Mouse (Mus musculus) layer of hippocampus, adult 9-11 months (tissue): ENCODE data around the gene Ddah2.
"Not testable (repeated sequence)": the region's sequence is repeated elsewhere in the genome, so short reads cannot be mapped to it uniquely, and the experiment has no call there.

Experiments
- DNase-seq: peaks from one replicate; pipeline ENCODE4 v3.0.0; 2022

The Ddah2 gene

DNA sequence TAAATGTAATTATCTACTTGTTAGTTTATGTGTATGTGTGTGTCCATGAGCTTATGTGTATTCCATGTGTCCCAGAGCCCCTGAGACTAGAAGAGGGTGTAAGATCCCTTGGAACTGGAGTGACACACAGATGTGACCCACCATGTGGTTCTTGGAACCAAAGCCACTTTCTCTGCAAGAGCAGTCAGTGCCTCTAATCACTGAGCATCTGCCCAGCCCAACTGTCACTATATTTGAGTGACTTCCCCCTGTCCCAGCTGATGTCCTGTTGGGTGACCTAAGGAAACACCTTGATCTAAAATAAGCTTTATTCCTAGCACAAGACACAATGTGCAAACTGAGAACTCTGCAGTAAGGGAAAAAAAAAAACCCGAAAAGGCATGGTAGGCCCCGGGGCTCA is 30.5 kb upstream of the Ddah2 start:
- DNase-seq: no peak

DNA sequence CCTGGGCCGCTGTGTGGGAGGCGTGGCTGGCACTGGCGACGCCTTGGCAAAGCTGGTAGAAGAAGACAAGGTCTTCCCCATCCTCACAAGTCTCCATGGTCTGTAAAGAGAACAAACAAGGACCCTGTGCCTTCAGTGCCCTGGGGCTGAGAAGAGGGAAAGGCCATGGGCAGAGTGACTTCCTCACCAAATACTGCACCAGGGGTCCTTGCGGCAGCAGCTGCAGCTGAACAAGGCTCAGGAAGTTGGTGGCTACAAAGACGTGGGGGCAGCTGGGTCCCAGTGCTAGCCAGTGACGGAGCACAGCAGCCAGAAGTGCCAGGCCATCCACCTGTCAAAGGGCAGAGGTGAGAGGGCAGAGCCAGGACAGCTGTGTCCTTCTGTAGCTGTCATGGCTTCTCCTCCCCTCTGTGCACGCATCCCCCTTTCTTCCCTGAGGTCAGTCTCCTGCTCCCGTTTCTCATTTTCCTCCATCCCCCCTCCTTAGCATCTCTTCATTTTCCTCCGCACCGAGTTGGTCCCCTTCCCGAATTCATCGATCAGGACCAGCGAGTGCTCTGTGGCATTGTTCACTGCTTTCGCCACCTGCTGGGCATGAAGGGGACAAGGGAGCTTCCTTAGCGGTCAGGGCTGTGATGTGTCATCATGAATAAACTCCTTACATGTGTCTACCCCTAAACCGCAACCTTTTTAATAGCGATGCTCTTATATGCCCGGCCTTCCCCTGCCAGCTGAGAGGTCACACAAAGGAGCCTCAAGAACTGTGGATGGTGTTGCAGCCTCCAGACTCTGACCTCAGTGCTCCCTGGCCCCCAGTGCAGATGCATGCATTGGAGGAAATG is 28.9 kb upstream of the Ddah2 start:
- DNase-seq: no peak

DNA sequence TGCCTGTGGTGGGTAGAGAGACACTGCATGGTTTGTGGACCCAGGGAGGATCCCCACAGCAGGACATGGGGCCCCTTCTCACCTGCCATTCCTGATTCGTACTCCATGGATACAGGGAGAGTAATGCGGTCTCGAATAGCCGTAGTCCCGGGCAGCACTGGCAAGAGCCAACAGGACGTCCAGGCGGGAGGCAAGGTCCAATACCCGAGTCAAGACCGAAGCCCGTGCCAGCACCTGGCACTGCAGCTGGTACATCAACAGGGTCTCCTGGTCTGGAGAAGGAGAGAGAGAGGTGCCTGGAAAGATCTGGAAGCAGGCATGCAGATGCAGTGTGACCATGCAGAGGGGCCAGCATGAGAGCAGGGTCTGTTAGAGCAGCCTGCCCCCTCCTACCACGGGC is 27.6 kb upstream of the Ddah2 start:
- no peak for DNase-seq

DNA sequence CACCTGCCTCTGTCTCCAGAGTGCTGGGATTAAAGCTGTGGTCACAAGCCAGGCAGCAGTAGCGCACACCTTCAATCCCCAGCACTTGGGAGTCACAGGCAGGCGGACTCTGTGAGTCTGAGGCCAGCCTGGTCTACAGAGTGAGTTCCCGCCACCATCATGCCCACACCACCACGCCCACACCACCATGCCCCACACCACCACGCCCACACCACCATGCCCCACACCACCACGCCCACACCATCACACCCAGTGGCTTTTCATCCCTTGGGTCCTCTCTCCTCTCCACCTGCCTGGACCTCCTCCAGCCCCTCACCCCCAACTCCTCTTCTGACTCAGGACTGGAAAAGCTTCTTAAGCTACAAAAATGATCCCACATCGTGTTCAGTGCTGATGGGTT is 27.0 kb upstream of the Ddah2 start:
- DNase-seq: no peak

DNA sequence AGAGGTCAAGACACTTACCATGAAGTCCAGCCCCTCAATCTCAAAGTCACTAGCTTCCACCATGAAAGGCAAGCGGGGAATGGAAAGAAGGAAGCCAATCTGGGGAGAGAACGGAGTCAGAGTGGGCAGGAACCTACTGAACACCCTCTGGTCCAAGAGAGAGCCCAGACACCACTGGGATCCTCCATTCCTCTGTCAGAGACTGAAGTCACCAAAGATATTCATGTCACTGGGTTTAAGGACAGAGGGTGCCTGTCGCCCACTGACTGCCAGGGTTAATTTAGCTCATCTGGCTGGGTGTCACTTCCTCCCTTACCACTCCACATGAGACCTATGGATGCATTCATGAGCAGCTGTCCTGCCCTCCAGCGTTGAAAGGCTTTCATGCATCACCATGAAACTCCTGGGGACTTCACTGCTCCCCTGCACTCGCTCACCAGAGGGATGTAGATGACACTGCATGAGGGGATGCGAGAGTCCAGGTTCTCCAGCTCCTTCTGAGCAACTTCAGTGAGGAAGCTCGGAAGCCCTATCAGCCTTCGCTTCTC is 26.4 kb upstream of the Ddah2 start:
- DNase-seq: no peak

DNA sequence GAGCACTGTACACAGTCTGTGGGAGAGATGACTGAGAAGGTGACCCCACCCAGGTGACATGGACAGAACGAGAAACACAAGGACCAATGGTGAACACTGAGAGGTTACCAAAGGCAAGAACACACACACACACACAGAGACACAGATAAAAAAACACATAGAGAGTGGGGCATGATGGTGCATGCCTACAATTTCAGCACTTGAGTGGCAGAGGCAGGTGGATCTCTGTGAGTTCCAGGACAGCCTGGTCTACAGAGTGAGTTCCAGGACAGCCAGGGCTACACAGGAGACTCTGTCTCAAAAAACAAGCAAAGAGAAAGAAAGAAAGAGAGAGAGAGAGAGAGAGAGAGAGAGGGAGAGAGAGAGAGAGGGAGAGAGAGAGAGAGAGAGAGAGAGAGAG is 25.1 kb upstream of the Ddah2 start:
- not testable (repeated sequence) for DNase-seq

DNA sequence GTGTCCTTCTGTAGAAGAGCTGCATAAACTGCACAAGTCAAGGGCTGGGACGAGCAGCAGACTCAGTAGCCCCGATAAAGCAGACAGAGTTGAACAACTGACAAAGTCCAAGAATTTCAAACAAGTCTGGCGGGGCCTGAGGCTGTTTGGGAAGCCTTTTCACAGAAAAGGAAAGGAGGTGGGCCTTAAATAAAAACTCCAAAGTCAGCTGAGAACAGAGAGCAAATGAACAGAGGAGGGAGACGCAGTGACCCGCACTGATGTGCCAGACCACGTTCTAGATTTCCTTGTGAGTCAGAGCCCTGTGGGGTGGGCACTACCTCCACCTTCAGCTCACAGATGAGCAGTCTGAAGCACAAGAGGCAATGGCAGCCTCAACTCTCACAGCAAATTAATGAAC is 23.9 kb upstream of the Ddah2 start:
- DNase-seq: no peak

DNA sequence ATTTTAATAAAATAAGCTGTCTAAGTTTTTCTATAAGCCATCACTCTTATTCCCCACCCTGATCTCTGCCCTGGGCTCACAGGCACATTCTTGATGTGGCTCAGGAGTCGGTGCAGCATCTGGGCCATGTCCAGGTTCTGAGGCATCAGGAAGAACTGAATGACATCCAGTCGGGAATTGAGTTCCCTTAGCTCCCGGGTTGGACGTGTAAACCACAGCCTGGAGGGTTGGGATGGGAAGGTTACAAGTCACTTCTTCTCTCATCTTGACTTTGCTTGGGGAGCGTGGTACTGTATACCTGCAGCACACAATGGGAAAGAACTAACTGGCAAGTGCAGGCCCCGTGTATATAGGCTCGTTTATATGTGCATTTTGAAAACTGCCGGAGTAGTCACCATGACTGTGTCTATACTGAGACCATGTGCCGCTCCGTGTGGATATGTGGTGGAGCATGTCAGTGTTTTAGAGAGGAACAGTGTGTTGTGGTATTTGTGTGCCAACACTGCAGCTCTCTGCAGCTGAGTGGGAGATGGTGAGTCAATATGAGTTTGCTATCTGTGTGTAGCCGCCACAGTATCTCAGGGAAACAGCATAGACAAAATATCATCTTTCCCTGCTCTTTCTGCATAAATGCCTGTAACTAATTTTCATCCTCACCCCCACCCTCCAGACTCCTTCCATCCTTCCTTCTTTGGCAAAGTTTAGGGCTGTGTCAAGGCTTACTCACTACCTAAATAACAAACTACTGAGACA is 19.5 kb upstream of the Ddah2 start:
- peak; percentile 71 for DNase-seq

DNA sequence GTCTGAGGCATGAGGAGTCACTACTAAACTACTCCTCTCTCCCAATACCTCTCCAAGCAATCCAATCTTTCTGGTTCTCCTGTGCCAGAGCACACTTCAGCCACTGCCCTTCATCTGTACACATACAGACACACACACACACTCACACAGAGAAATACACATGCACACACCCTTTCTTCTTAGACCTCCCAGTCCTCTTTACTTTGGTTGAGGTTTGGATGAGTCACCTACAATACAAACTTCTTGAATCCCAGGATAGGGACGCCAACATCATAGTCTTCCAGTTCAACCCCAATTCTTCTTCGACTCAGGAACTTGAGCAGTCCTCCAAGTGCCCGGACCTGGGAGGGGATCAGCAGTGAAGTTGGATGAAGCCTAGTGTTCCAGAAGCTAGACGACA is 15.0 kb upstream of the Ddah2 start:
- no peak for DNase-seq

DNA sequence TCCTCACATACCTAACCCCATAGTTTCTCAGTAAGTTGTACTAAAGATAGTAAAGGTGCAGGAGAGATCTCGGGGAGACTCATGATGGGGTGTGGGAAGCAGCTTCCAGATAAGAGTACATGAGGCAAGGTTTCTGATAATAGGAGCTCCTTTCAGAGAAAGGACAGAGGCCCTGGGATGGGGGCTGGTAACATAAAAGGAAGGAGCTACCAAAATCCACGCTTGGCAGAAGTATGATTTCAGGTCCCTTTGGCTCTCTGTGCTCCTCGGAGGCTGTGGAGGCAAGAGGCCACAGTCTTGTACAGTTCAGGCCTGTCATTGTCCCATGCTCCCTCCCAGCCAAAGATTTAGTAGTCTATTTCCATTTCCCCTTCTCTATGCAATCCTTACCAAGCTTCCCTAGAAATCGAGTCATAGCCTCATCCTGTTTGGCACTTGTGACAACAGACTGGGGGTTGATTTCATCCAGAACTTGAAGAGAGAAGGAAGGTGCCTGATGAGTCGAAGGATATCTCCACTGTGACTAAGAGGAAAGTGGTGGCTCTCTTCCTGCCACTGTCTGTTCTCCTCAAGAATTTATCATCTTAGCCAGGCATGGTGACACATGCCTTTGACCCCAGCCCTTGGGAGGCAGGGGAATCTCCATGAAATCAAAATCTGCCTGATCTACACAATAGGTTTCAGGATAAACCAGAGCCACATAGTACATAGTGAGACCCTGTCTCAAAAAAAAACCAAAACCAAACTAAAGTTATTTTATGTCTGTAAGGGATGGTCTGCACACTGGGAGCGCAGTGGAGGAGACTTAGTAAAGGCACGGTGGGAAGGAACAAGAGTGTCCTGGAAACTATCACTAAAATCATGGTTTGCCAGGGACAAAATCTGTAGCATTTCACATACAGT is 13.7 kb upstream of the Ddah2 start:
- DNase-seq: no peak

DNA sequence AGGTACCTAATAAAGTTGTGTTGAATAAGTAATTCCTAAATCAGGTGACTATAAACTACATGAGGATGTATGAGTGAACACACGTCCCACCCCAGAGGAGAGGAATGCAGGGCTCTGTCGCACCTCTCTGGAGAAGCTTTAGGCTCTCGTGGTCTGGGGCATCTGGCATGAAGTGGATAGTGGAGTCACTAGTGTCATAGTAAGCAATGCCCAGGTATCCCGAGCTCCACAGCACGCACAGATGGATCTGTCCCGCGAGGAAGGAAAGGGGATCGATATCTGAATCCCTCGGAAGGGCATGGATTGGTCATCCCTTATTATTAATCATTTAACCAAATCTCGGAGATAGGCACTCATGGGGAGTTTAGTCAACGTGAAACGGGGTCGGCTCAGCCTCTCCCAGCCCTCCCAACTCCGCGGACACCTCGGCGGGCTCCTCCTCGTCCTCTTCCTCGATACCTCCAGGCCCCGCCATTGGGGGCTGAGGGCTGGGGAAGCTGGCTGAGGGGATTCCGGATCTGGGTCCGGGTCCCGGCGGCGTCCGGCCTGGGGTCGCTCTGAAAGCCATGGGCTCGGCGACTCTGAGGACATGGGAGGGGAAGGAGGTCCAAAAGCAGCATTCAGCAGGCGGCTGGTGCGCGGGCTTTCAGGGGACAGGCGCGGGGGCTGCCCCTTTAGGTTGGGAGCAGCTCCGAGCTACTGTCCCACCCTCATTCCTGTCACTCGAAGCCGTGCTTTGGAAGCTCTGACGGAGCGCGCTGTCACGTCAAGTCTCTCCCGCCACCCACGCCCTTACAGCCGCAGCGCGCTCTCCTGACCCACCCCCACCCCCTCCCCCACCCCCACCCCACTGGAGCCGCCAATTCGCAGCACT is 12.8 kb upstream of the Ddah2 start:
- no peak for DNase-seq

DNA sequence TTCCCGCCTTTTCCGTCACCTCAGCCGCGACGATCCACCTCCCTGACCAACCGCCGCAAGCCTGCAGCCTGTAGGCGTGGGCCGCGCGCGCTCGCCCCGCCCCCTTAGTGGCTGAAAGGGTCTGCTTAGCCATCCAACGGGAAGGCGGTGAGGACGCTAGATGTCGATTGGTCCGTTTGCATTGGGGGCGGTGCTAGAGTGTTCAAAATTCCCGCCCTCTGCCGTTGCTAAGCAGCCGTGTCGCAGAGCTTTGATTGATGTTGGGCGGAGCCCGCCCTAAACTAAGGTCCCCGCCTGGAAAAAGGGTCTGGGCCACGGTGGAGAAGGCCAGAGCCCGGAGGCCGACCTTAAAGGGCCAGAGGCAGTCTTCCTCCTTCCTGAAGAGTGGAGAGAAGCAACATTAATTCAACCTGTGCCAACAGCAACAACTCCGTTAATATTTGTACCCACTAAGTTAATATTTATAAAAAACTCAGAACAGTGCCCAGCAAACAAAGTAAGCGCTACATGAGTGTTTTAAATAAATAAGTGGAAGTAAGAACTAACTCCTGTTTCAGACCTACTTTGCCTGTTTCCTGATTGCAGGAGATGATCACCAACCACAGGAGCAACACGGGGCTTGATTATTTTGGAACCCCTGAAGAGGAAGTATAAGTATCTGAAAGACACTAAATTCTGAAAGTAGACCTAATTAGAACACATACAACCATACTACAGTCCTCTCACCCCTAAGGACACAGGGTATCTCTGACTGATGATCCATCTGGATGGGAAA is 12.0 kb upstream of the Ddah2 start, which contains the start of gene Msh5:
Gene Msh5, minus strand, starts transcription at position 65 of the 775 bp plus-strand sequence.
- peak; percentile 97 for DNase-seq

DNA sequence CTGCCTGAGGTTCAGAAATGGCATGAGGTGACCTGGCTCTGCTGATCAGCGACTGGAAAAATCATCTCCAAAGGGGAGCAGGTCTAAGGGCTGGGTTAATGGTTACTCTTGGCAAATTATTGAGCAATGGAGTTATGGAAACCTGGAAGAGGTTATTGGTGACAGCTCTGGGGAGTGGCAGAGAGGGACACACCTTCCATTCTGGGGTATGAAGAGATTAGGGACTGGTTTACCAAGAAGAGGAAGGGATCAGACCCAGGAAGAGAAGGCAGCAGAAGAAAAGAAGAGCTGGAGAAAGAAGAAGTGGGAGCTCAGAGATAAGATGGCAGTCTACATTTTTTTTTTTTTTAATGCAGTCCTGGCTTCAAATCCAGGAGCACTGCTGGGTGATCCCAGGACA is 11.1 kb upstream of the Ddah2 start:
- DNase-seq: no peak

DNA sequence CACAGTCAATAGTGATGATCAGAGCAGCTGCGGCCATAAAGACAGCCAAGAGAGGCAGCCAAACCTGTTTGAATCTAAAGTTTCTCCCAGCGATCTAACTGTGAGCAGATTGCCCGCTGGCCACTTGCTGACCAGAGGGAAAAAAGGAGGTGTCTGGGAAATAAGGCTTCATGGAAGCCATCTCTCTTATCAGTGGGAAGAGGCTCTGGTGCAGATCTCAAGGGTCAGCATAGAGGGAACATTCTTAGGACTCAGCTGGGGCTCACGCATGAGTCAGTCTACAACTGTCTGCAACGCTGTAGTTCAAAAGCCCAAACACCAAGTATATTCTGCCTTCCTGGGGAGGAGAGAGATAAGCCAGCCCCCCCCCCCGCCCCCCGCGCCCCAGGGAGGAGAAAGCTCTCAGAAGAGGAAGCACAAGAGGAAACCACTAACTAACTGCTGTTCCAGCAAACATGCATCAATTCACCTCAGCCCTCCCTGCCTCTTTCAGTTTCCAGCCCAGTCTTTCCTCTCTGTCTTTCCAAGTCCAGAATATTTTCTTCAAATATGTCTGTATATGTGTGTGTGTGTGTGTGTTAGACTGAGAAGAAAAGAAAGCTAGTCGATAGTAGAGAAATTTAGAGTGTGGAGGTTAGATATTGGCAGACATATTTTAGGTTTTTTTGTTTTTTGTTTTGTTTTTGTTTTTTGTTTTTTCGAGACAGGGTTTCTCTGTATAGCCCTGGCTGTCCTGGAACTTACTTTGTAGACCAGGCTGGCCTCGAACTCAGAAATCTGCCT is 10.5 kb upstream of the Ddah2 start:
- DNase-seq: no peak

DNA sequence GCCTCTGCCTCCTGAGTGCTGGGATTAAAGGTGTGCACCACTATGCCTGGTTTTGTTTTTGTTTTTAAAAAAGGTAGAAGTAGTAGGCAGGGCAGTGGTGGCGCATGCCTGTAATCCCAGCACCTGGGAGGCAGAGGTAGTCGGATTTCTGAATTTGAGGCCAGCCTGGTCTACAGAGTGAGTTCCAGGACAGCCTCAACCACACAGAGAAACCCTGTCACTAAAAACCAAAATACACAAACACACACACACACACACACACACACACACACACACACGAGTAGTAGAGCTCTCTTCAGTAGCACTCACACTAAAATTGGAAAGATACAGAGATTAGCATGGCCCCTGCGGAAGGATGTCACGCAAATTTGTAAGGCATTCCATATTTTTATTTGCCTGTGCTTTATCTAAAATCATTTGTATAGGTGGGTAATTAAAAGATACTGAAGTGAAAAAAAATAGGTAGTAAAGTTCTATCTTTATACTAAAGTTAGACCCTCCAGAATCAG is 9.8 kb upstream of the Ddah2 start:
- DNase-seq: no peak

DNA sequence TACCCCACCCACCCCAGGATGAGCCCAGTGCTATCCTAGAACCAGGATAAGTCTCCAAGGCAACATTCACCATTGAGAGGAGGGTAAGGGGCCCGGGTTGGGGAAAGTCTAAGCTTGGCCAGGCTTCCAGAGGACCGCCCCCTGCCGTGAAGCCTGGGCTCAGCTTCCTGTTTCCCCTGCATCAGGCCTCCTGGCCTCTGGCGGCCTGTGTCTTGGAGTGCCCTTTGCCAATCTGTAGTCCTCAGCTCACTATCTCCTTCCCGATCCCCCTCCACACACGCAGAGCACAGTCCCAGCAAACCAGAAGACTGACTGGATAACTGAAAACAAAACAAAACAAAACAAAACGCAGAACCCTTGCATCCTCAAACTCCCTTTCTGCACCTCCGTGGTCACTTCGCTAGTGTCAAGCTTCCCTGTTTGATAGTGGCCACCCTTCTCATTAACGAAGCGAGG is 9.2 kb upstream of the Ddah2 start, which contains the start of gene Clic1:
Gene Clic1, plus strand, starts transcription at position 406 of the 456 bp plus-strand sequence.
- no peak for DNase-seq

DNA sequence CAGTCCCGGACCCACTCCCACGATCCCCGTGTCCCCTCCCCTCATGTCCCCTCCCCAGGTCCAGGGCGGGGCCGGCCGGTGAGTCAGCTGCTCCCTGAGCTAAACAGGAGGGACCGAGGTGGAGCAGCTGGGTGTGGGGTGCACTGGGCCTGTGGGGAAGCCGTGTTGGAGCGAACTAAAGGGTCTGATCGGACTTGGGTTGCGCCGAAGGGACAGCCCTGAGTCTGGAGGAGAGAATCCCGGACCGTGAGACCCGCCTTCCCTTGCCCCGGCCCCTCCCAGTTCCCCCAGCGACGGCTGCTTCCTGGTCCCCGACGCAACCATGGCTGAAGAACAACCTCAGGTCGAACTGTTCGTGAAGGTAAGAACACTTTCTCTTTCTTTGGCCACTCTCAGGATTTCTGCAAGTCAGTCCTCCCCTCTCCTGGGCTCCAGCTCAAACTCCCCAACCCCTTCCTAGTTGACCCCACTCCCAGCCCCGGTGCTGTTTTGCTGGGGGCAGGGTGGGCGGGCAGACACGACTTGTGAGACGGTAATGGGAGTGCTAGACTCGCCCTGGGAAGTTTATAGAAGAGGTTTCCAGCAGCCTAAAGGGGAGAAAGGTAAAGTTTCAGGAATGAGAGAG is 8.6 kb upstream of the Ddah2 start:
- peak; percentile 57 for DNase-seq

DNA sequence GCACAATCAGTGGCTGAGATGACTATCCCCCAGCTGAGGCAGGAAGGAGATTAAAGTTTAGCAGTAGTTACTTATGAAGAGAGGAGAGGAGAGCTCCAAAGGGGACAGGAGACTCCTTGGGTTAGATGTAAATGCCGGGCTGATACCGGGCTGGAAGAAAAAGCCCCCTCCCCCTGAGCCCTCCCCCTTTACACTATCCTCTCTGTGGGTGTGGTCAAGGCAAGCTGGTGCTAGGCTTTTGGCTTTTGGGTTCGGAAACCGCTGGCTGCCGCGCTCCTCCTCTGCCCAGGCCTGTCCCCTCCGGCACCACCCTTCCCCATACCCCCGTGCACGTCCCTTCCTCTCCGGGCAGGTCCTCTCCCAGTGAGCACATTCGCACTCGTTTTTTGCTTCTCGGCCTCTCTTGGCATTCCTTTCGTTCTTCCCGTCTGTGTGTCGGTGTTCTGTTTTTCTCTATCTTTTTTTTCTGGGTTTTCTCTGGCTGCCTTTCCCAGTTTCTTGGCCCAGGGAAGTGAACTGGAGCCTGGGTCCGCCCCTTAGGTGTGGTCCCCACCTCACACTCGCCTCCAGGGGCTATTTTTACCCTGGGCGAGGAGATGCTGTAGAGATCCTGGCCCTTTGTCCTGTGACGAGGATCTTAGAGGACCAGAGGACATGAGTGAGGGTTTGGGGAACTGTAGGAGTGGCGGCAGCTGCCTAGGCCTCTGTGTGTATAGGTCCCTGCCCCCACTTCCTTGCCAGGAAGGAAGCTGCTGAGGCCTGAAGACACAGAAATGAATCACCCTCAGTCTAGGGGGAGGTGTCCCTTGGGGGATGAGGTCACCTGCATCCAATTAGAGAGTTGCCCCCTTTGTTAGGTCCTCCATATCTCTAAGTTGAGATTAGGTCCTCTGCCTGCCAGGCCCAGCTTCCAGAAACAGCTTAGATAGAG is 7.4 kb upstream of the Ddah2 start:
- DNase-seq: peak; percentile 77
